Mouse (Mus musculus): ENCODE data around the gene Thap11.

DNA sequence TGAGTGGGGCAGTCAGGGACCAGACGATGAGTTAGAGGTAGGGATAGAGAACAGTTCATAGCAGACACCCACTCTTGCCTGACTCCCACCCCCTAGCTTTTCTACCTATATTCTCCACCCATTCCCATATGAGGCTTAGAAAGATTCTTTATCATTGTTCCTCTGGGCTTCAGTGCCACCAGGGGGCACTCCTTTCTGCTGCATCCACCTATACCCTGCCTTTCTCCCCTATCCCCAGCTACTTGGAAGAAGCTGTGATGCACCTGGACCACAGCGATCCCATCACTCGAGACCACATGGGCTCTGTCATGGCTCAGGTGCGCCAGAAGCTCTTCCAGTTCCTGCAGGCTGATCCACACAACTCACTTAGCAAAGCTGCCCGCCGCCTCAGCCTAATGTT, 37.5 kb downstream of the Thap11 start:
- no peak for TF ChIP-seq POLR2A (IDR thresholded peaks at IDR 0.05; ENCODE audit: low read depth, low read length)
- TF ChIP-seq CTCF (IDR thresholded peaks at IDR 0.05; ENCODE audit: borderline replicate concordance, insufficient read depth, low read length) = no peak
